Comparison of ENCODE assay signal across 8 mouse cellular contexts in the genomic region with DNA sequence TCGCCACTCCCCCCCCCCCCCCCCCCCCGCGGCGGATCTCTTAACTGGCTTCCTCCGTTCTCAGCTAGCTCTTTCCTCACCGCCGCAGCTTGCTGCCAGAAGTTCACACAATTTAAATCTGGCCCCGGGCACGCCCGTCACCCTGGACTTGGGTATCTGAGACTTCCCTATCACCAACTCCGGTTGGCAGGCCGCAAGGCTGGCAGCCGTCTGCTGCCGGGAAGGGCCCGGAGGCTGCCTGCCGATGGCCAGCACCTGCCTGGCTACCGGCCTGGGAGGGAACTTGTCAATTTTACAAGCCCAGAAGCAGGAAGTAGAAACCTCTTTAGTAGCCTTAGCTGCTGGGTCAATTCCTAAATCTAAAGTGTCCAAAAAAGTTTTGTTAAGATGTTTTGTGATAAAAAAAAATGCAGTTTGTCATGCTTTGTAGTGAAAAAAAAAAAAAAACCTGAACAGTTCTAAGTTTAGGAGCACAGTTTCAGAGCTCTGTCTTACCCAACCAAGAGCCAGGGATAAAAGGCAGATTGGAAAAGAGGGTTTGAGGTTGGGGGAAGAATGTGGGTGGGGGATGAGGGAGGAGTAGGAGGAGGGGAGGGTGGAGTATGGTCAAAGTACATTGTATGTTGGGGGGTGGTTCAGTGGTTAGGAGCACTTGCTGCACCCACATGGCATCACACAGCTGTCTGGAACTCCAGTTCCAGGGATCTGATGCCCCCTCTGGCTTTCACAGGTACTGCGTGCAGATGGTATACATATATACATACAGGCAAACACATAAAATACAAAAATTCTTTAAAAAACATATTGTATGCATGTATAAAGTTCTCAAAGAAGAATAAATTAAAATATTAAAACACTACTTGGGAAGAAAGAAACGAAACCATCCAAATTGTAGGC.
DNase-seq lines count a peak whose midpoint lies in the region.

No protein-coding gene starts in this region.

- DNase-seq in urinary bladder, adult 18-20 months (ENCODE audit: low spot score in 2 of 2) = peak; percentile 66 to 80
- DNase-seq in urinary bladder, postnatal 4 days (ENCODE audit: low spot score in 2 of 2) = no peak
- DNase-seq in cerebellum, adult 9-10 months = peak; percentile 85
- DNase-seq in gastrocnemius, adult 8-10 months (ENCODE audit: low spot score in 2 of 2) = peak; percentile 79 to 89
- peak; percentile 71 to 72 for DNase-seq in kidney, adult 8-10 months
- peak; percentile 37 for DNase-seq in lung, postnatal 14 days
- DNase-seq in retina, embryonic 14.5 days (ENCODE audit: low spot score) = peak; percentile 78
- no peak for DNase-seq in Muller cell, postnatal 12 days (ENCODE audit: inconsistent ontology term)

Comparison
In these comparisons a context has a peak if more than half of its experiments do, and no peak if none do; other contexts are left out.
1. DNase-seq: peak in urinary bladder, adult 18-20 months (2 of 2), cerebellum, adult 9-10 months (single experiment), gastrocnemius, adult 8-10 months (2 of 2), kidney, adult 8-10 months (2 of 2), lung, postnatal 14 days (single experiment) and retina, embryonic 14.5 days (single experiment); none in urinary bladder, postnatal 4 days (0 of 2) and Muller cell, postnatal 12 days (single experiment).